Mouse (Mus musculus) layer of hippocampus, adult 9-10 months (tissue): ENCODE measurements around the gene Rhebl1.

Source experiments
- DNase-seq: peaks from one replicate; pipeline ENCODE4 v3.0.0; 2022; ENCODE audit warnings: low spot score

Rhebl1 gene

DNA sequence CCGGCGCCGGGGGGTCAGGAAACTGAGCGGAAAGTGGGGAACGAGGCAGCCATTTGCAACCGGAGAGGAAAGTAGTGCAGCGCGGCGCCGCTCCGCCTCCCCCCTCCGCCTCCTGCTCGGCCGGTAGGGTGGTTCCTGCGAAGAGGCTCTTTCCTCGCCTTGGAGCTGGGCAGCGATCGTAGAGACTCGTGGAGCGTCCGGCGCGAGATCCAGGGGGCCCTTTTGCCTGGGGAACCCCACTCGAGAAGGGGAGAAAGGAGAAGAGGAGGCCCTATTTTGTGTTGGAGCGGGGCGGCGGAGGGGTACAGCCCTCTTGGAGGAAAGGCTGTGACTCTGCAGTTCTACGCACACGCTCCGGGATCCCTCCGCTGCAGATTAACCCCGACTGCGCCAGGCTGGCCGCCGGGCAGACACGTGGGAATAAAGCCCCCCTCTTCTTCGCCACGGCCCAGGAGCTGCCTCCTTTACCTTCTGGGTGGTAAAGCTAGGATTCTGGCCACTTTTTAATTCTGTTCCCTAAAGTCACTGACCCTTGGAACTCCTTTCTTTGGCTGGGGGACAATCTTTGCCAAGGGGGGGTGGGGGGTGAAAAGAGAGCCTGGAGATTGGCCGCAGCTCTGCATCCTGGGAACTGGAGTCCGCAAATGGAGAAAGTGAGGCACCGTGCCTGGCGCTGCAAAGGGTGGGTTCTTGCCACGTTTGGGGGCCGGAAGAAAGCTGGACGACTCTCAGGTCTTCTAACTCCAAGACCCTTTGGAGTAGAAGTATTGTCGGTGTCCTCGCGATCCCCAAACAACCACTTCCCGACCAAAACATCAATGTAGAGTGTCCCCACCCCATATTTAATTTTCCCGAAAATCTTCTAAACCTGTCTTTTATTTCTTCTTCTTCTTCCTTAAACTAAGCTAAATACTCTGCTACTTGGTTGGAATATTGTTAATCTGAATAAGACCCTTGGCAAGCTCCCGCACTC lies 22.1 kb downstream of the Rhebl1 start:
- DNase-seq: peak; percentile 87

GRCm38 (mm10) chr15:98871070-98871915 lies 23.0 kb downstream of the Rhebl1 start, which contains the start of gene Kmt2d:
Gene Kmt2d (minus strand): TSS chr15:98871204.
- no peak for DNase-seq

- no peak for DNase-seq
These were observed 23.9 kb downstream of the Rhebl1 start for GRCm38 (mm10) chr15:98870179-98871069.

GRCm38 (mm10) chr15:98869342-98870178 lies 24.8 kb downstream of the Rhebl1 start:
- no peak for DNase-seq

- no peak for DNase-seq
These were observed 25.8 kb downstream of the Rhebl1 start for GRCm38 (mm10) chr15:98868346-98869063.

DNA sequence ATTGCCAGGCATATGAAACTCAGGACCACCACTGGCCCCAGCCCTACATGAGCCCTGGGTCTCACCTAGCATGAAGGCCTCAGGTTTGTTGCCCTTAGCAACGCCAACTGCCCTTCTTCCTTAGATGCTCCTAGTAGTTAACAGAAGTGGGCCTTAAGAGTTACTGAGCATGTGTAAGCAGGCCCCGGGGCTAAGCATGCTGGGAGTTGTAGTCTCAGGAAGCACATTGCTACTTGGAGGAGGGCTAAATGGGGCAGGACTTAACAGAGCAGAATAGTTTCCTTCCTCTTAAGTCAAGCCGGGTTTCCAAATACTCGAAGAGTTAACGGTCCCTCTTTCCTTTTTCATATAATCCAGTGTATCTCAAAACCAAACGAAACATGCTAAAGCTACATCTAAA lies 27.0 kb downstream of the Rhebl1 start:
- no peak for DNase-seq

GRCm38 (mm10) chr15:98866501-98866900 lies 27.8 kb downstream of the Rhebl1 start:
- no peak for DNase-seq

GRCm38 (mm10) chr15:98865771-98866170 lies 28.6 kb downstream of the Rhebl1 start:
- no peak for DNase-seq

DNA sequence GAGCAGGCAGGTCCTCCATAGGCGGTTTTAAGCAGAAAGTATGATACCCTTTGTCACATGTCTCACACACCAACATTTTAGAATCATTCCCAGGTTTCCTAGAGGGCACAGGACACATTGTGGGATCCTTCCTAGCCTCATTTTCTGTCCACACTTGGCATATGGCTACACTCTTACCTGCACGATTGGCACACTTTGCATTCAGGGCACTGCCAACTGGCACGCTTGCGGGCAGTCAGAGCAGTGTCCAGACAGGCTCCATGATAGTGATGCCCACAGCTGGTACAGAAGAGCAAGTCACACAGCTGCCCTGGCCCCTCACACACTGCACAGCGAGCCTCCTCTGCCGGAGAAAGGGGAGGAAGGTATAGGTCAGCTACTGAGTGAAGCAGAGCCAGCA lies 29.4 kb downstream of the Rhebl1 start:
- DNase-seq: no peak

GRCm38 (mm10) chr15:98863451-98863958 lies 30.8 kb downstream of the Rhebl1 start:
- no peak for DNase-seq

DNA sequence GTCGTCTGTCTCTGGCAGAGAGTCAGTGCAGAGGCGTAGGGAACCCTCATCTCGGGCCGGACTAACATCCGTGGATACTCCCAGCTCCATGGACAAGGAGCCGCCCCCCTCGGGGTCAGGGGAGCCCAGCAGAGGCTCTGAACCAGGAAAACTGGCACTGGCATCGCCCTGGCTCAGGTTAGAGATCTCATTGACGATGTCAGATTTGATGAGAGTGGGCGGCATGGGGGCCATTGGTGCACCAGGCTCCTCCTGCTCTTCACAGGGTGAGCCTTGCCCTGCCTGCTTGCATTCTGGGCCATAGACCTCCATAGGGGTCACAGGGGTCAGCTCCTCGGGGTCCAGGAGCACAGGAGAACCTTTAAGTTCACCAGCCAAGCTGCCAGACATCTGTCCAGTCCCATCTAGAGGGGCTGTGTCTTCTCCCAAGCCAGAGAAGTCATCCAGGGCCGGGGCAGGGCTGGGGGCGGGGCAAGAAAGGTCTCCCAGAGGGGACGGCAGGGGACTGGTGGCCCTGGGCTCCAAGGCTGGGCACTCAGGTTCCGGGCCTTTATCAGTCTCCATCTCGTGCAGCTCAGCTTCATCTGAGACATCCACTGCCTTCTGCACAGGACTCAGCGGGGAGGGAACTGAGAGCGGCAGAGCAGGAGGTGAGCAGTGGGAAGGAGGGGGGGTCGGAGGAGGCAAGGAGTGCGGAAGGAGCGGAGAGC lies 32.5 kb downstream of the Rhebl1 start:
- DNase-seq: no peak

DNA sequence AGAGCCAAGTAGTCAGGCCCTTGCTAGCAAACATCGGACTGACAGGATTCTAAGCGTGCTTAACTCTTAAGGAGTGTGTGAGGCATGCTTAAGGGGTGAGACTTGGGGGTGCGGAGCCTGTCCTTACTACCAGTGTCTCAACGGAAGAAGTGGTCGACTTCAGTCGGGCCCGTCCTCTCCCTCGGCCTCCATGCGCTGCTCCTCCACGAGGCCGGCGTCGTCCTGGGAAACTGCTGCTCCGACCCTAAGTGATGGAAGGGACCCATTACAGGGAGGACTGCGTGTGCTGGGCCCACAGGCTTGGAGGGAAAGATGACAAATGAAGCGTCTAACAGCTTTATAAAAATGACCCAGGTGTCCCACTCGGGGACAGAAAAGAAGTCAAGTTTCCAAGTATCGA lies 33.4 kb downstream of the Rhebl1 start:
- DNase-seq: no peak

DNA sequence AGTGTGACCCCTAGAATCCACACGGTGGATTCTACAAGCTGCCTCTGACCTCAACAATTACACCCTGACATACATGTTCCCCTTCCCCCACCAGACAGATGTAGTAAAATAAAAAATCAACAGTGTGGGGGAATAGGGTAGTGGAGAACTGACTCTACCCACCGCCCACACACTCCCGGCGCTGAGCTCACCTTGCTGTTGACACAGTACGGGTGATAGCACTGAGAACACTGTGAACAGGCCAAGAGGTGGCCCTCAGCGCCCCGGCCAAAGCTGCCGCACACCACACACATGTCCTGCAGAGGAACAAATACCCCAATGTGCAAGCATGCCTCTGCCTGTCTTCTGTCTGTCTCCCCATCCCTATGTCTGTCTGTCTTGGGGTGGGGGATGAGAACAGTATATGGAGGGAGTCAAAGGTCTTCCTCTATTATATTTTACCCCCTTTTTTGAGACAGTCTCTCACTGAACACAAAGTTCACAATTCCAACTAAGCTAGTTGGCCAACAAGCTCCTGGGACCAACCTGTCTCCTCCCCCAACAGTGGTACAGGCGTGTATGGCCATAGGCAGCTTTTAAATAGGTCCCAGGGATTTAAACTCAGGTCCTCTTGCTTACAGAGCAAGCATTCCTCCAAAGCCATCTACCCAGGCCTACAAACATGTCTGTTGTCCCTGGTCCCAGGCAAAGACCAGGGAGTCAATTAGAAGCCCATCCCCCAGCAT lies 34.9 kb downstream of the Rhebl1 start:
- no peak for DNase-seq

GRCm38 (mm10) chr15:98854214-98854613 lies 40.1 kb downstream of the Rhebl1 start:
- no peak for DNase-seq

DNA sequence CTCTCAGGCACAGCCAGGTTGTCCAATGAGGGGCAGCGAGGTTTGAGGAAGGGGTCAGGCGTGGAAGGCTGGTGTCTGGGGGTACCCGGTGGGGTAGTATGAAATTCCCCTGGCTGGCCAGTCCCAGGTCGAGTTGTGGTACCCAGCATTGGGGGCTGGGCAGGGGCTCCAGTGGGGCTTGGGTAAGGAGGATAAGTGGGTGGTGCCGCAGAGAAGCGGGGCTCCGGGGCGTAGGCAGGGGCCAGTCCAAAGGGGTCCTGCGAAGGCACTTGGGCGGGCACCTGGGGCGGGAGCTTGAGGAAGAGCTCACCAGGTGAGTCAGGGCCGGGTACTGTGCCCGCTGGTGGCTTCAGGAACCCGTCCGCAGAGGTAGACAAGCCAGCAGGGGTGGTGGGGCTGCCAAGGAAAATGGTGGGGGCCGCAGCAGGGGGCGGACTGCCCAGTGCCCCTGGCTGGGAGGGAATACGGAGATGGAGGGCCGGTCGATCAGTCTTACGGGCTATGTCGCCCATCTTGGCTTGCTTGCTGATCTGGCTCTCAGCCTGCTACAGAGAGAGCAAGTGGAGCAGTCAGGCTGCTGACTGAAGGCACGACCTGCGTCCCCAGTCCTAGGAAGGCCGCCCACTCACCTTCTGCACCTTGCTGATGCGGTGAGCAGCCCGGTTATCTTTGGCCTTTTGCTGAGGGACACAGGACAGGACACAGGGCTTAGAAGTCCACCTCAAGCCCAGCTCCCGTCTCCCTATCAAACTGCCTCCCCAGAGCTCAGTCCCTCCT lies 41.0 kb downstream of the Rhebl1 start:
- no peak for DNase-seq

- DNase-seq: no peak
These were observed 41.6 kb downstream of the Rhebl1 start for GRCm38 (mm10) chr15:98852733-98853132.

DNA sequence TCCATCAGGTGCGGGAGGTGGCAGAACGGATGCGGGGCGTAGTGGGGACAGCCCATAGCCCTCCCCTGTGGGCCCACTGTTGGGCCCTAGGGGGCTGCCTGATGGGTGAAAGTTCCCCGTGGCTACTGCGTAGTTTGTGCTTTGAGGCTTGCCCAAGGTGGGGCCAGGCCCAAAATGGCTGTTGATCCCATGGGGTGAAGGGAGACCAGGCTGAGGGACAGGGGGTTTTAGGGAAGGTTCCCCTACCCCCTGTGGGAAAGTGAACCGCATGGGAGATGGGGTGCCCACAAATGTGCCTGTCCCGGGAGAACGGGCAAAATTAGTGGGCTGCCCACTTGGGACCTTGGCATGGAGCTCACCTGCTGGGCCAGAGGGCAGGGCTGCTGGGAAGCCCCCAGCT lies 42.3 kb downstream of the Rhebl1 start:
- DNase-seq: no peak
